Comparison of ENCODE assay signal across 12 mouse cellular contexts in the genomic region with DNA sequence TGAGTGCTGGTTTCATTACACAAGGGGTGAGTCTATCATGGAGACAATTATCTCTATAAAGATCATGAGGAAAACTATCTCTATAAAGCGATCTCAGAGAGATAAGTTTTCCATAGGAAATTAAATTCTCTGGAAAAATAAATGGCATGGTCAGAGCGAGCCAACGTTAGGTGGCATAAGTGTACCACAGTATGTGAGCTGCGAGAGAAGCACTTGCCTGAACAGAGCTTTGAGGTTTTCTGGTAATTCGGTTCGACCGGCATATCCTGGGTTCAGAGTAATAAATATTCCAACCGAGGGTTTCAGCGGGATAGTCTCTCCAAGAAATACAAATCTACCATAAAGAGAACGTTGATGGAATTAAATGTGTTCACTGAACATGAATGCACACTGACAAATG.
DNase-seq lines count a peak whose midpoint lies in the region; ATAC-seq and TF ChIP-seq lines count a peak whose summit lies in the region.
"Had no signal": no experiment of that assay in that cellular context is flagged by ENCODE, and none has a peak within 500 bp of the region (broad histone marks: within the 10 kb centered on the region; RNA-seq: fewer than 3 reads in every experiment).

No protein-coding gene starts in this region.

- no peak overlapping the region for H3K9ac ChIP-seq in forebrain, embryonic 15.5 days (replicated peaks)
- no peak overlapping the region for H3K9ac ChIP-seq in forebrain, embryonic 12.5 days
- no peak overlapping the region for H3K9ac ChIP-seq in liver, postnatal 0 days (replicated peaks)
- H3K9ac ChIP-seq: liver, embryonic 13.5 days had no signal

- no peak for TF ChIP-seq POLR2A in cerebellum, adult 2 months (IDR thresholded peaks at IDR 0.05; ENCODE audit: borderline replicate concordance, insufficient read depth, low read length)

- TF ChIP-seq EP300 in liver, postnatal 0 days (IDR thresholded peaks at IDR 0.05; ENCODE audit: low read depth) = no peak

- H3K9me3 ChIP-seq in forebrain, embryonic 15.5 days = no peaks in the 10 kb centered on the region
- no peaks in the 10 kb centered on the region for H3K9me3 ChIP-seq in forebrain, embryonic 12.5 days
- no peaks in the 10 kb centered on the region for H3K9me3 ChIP-seq in liver, postnatal 0 days (ENCODE audit: low read length)
- H3K9me3 ChIP-seq: liver, embryonic 13.5 days had no signal

- H3K4me1 ChIP-seq in forebrain, embryonic 15.5 days = no peaks in the 10 kb centered on the region
- H3K4me1 ChIP-seq in forebrain, embryonic 12.5 days = no peaks in the 10 kb centered on the region
- no peaks in the 10 kb centered on the region for H3K4me1 ChIP-seq in liver, postnatal 0 days (ENCODE audit: insufficient read depth)
- H3K4me1 ChIP-seq in cerebellum, adult 2 months (ENCODE audit: control insufficient read depth, insufficient read depth, low read length) = no peaks in the 10 kb centered on the region
- H3K4me1 ChIP-seq: liver, embryonic 13.5 days had no signal

- DNase-seq in liver, postnatal 0 days = no peak
- DNase-seq in liver = no peak
- peak; percentile 55 to 67 for DNase-seq in cerebellum, adult 2 months
- DNase-seq in retina, postnatal 1 day = peak; percentile 5
- no peak for DNase-seq in c-Kit-positive CD71-positive TER-119-positive erythroid progenitor cells, embryonic 14.5 days (ENCODE audit: low spot score)
- no peak for DNase-seq in kidney, postnatal 14 days
- DNase-seq: gastrocnemius, postnatal 10 days; liver, embryonic 13.5 days had no signal

- no peaks in the 10 kb centered on the region for H3K36me3 ChIP-seq in forebrain, embryonic 15.5 days
- no peaks in the 10 kb centered on the region for H3K36me3 ChIP-seq in forebrain, embryonic 12.5 days (replicated peaks)
- no peaks in the 10 kb centered on the region for H3K36me3 ChIP-seq in liver, postnatal 0 days (replicated peaks; ENCODE audit: insufficient read depth, low read length)
- H3K36me3 ChIP-seq: liver, embryonic 13.5 days had no signal

- H3K4me2 ChIP-seq in forebrain, embryonic 15.5 days (replicated peaks) = no peak overlapping the region
- no peak overlapping the region for H3K4me2 ChIP-seq in forebrain, embryonic 12.5 days
- H3K4me2 ChIP-seq in liver, postnatal 0 days (ENCODE audit: low read depth, low read length) = no peak overlapping the region
- H3K4me2 ChIP-seq: liver, embryonic 13.5 days; midbrain, embryonic 11.5 days had no signal

- H3K27ac ChIP-seq in forebrain, embryonic 15.5 days (replicated peaks) = no peak overlapping the region
- H3K27ac ChIP-seq in forebrain, embryonic 12.5 days = no peak overlapping the region
- no peak overlapping the region for H3K27ac ChIP-seq in liver, postnatal 0 days (ENCODE audit: low read depth)
- H3K27ac ChIP-seq in cerebellum, adult 2 months (ENCODE audit: insufficient read depth, low read length) = no peak overlapping the region
- H3K27ac ChIP-seq: liver, embryonic 13.5 days had no signal

- no peak overlapping the region for H3K4me3 ChIP-seq in forebrain, embryonic 15.5 days
- no peak overlapping the region for H3K4me3 ChIP-seq in forebrain, embryonic 12.5 days (replicated peaks)
- no peak overlapping the region for H3K4me3 ChIP-seq in liver, postnatal 0 days (ENCODE audit: low read depth, low read length)
- no peak overlapping the region for H3K4me3 ChIP-seq in cerebellum, adult 2 months (replicated peaks; ENCODE audit: insufficient read depth, low read depth, low read length)
- H3K4me3 ChIP-seq: liver, embryonic 13.5 days had no signal

- peak; percentile 5; the same call in 1 of the 2 replicates for TF ChIP-seq CTCF in liver, postnatal 0 days (IDR thresholded peaks at IDR 0.05; ENCODE audit: low read depth)
- peak; percentile 59; the same call in 1 of the 2 replicates for TF ChIP-seq CTCF in cerebellum, adult 2 months (IDR thresholded peaks at IDR 0.05; ENCODE audit: borderline replicate concordance, insufficient read depth, low read depth, low read length)

- H3K27me3 ChIP-seq in forebrain, embryonic 15.5 days = no peaks in the 10 kb centered on the region
- H3K27me3 ChIP-seq in forebrain, embryonic 12.5 days = no peaks in the 10 kb centered on the region
- no peaks in the 10 kb centered on the region for H3K27me3 ChIP-seq in liver, postnatal 0 days (ENCODE audit: insufficient read depth, low read length)
- H3K27me3 ChIP-seq in cerebellum, adult 2 months (ENCODE audit: control insufficient read depth, insufficient read depth, low read length) = no peaks in the 10 kb centered on the region
- H3K27me3 ChIP-seq: liver, embryonic 13.5 days had no signal

- peak; percentile 75; the same call in 1 of the 2 replicates for ATAC-seq in forebrain, embryonic 15.5 days (replicated peaks)
- ATAC-seq in forebrain, embryonic 12.5 days (ENCODE audit: low FRiP score) = no peak
- ATAC-seq in liver, postnatal 0 days = no peak
- ATAC-seq: CD4-positive, CD25-positive, alpha-beta regulatory T cell, adult 4 months had no signal

- WGBS in forebrain, embryonic 15.5 days = 61% methylated on average over 10 of the region's 10 CpGs
- WGBS in forebrain, embryonic 12.5 days = 72% methylated on average over 10 of the region's 10 CpGs
- 84% methylated on average over 10 of the region's 10 CpGs for WGBS in liver, postnatal 0 days (ENCODE audit: insufficient replicate concordance)
- WGBS in cerebellum, adult 2 months = 58% methylated on average over 10 of the region's 10 CpGs

Comparison
In these comparisons a context has a peak if more than half of its experiments do, and no peak if none do; other contexts are left out.
1. DNase-seq: peak in cerebellum, adult 2 months (2 of 2) and retina, postnatal 1 day (single experiment); none in liver, postnatal 0 days (single experiment), liver (single experiment), c-Kit-positive CD71-positive TER-119-positive erythroid progenitor cells, embryonic 14.5 days (single experiment) and kidney, postnatal 14 days (single experiment).